Mouse (Mus musculus) myocyte (in vitro differentiated cells): ENCODE measurements at regions not wholly inside any gene's neighbourhood (a gene's known extent, or its start where the extent isn't known, plus 50 kb on each side); places are given as distances from the start of the nearest gene placed in this dataset.

ENCODE experiments used
- CEBPB ChIP-seq: IDR thresholded peaks from 2 replicates; pipeline ENCODE4 v1.6.1; 2011; ENCODE audit warnings: mild to moderate bottlenecking, moderate library complexity; ENCODE audit not compliant: poor library complexity, insufficient read depth, severe bottlenecking
- E2F4 ChIP-seq: IDR thresholded peaks from one replicate; pipeline ENCODE4 v1.6.1; 2011; ENCODE audit warnings: mild to moderate bottlenecking, control low read depth, moderate library complexity; ENCODE audit not compliant: insufficient read depth
- MAX ChIP-seq: IDR thresholded peaks from one replicate; pipeline ENCODE4 v1.6.1; 2011; ENCODE audit warnings: low read depth, mild to moderate bottlenecking, control low read depth
- MYOD1 ChIP-seq, 3 experiments: IDR thresholded peaks; one replicate each; pipeline ENCODE4 v1.6.1; 2011; ENCODE audit warnings: control low read depth in 2 of 3, low read depth in 2 of 3, mild to moderate bottlenecking in 2 of 3, moderate library complexity in 1 of 3; ENCODE audit not compliant: insufficient read length in 2 of 3, control insufficient read depth in 1 of 3
- MYOG ChIP-seq, 3 experiments: IDR thresholded peaks; one replicate each; pipeline ENCODE4 v1.6.1; 2011; ENCODE audit warnings: control low read depth in 2 of 3, low read depth in 2 of 3, mild to moderate bottlenecking in 2 of 3; ENCODE audit not compliant: insufficient read length in 2 of 3, control insufficient read depth in 1 of 3, insufficient read depth in 1 of 3
- POLR2A ChIP-seq: IDR thresholded peaks from one replicate; pipeline ENCODE4 v1.6.1; 2011; ENCODE audit warnings: low read depth, mild to moderate bottlenecking, control low read depth, moderate library complexity; ENCODE audit not compliant: insufficient read length
- POLR2AphosphoS2 ChIP-seq: IDR thresholded peaks from one replicate; pipeline ENCODE4 v1.6.1; 2011; ENCODE audit warnings: low read depth, control low read depth; ENCODE audit not compliant: insufficient read length
- REST ChIP-seq: IDR thresholded peaks from one replicate; pipeline ENCODE4 v1.6.1; 2011; ENCODE audit warnings: mild to moderate bottlenecking, control low read depth, moderate library complexity; ENCODE audit not compliant: insufficient read depth, insufficient read length
- TCF12 ChIP-seq: IDR thresholded peaks from one replicate; pipeline ENCODE4 v1.6.1; 2011; ENCODE audit warnings: mild to moderate bottlenecking, control low read depth; ENCODE audit not compliant: poor library complexity, insufficient read depth, severe bottlenecking
- TCF3 ChIP-seq: IDR thresholded peaks from one replicate; pipeline ENCODE4 v1.6.1; 2011; ENCODE audit warnings: low read depth, control low read depth; ENCODE audit not compliant: insufficient read length
- USF1 ChIP-seq: IDR thresholded peaks from one replicate; pipeline ENCODE4 v1.6.1; 2011; ENCODE audit warnings: low read depth, mild to moderate bottlenecking, control low read depth, moderate library complexity

DNA sequence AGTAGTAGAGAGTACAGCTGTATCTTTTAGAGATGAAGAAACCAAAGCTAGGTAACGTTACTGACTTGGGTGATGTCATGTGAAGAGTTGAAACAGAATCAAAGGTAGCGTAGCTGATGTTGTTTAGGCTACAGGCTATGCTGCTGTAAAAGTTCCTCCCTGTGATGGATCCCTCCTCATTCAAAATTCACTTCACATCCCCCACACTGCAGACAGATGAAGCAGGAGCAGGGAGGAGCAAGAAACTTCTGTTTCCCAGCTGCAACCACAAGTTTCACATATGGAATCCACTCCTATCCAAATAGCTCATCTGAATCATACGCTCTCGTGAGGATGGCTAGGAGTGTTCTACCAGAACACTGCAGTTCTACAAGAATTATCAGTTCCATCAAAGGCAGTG lies 493.2 kb downstream of the Mdfic start:
- TF ChIP-seq POLR2AphosphoS2 (no peak), POLR2A (no peak), E2F4 (no peak), TCF12 (no peak), MAX (no peak), USF1 (no peak), MYOG (IDR thresholded peaks at IDR 0.05; ENCODE audit: control insufficient read depth in 1 of 3, insufficient read depth in 1 of 3, insufficient read length in 2 of 3, low read depth in 2 of 3) (no peak), CEBPB (no peak), MYOD1 (IDR thresholded peaks at IDR 0.05; ENCODE audit: control insufficient read depth in 1 of 3, insufficient read length in 2 of 3, low read depth in 2 of 3) (no peak), TCF3 (no peak), REST (no peak)
